Comparison of ENCODE assay signal across 8 mouse cellular contexts in genomic region chr3:101506970-101507702, GRCm38 (mm10).
DNase-seq lines count a peak whose midpoint lies in the region; ATAC-seq lines count a peak whose summit lies in the region.
"Had no signal": no experiment of that assay in that cellular context is flagged by ENCODE, and none has a peak within 500 bp of the region (broad histone marks: within the 10 kb centered on the region; RNA-seq: fewer than 3 reads in every experiment).

No protein-coding gene starts in this region.

- H3K4me2 ChIP-seq in lung, embryonic 16.5 days (ENCODE audit: low read depth, low read length) = peak overlapping the region; percentile 13
- H3K4me2 ChIP-seq in forebrain, embryonic 13.5 days = no peak overlapping the region
- H3K4me2 ChIP-seq: limb, embryonic 15.5 days had no signal

- H3K9me3 ChIP-seq in embryonic facial prominence, embryonic 10.5 days = peaks cover 8% of the 10 kb centered on the region
- no peaks in the 10 kb centered on the region for H3K9me3 ChIP-seq in lung, embryonic 16.5 days (ENCODE audit: control insufficient read depth, low read length)
- H3K9me3 ChIP-seq in forebrain, embryonic 13.5 days (replicated peaks) = 0 out of 2 replicates have a peak, but pooled peaks cover 5% of the 10 kb centered on the region
- H3K9me3 ChIP-seq: limb, embryonic 15.5 days had no signal

- ATAC-seq in lung, embryonic 16.5 days (ENCODE audit: low read depth) = peak; percentile 59
- ATAC-seq in forebrain, embryonic 13.5 days = no peak
- ATAC-seq in activated CD4-positive, CD25-positive, alpha-beta regulatory T cell, adult 4 months = no peak

- H3K4me3 ChIP-seq in embryonic facial prominence, embryonic 10.5 days = no peak overlapping the region
- no peak overlapping the region for H3K4me3 ChIP-seq in lung, embryonic 16.5 days (ENCODE audit: low read length)
- H3K4me3 ChIP-seq in forebrain, embryonic 13.5 days = no peak overlapping the region
- H3K4me3 ChIP-seq: limb, embryonic 15.5 days had no signal

- peaks cover 34% of the 10 kb centered on the region for H3K4me1 ChIP-seq in embryonic facial prominence, embryonic 10.5 days
- H3K4me1 ChIP-seq in lung, embryonic 16.5 days (replicated peaks; ENCODE audit: control insufficient read depth, insufficient read depth, low read length) = peaks cover 21% of the 10 kb centered on the region
- peaks cover 8% of the 10 kb centered on the region for H3K4me1 ChIP-seq in forebrain, embryonic 13.5 days

- H3K27ac ChIP-seq in embryonic facial prominence, embryonic 10.5 days (replicated peaks) = peak overlapping the region; percentile 78
- peak overlapping the region; percentile 61 for H3K27ac ChIP-seq in lung, embryonic 16.5 days (ENCODE audit: low read length)
- no peak overlapping the region for H3K27ac ChIP-seq in forebrain, embryonic 13.5 days

- H3K36me3 ChIP-seq in embryonic facial prominence, embryonic 10.5 days (replicated peaks) = no peaks in the 10 kb centered on the region
- H3K36me3 ChIP-seq in lung, embryonic 16.5 days (ENCODE audit: control insufficient read depth, insufficient read depth, low read length) = no peaks in the 10 kb centered on the region
- no peaks in the 10 kb centered on the region for H3K36me3 ChIP-seq in forebrain, embryonic 13.5 days (ENCODE audit: poor library complexity, severe bottlenecking)
- H3K36me3 ChIP-seq: limb, embryonic 15.5 days had no signal

- DNase-seq in adrenal gland, adult 8-10 months = peak; percentile 87
- DNase-seq in embryonic facial prominence, embryonic 10.5 days (ENCODE audit: low spot score) = no peak
- DNase-seq in kidney, adult 11 months = peak; percentile 84
- no peak for DNase-seq in right cerebral cortex, adult 2 months (ENCODE audit: low spot score in 2 of 2)

- WGBS in embryonic facial prominence, embryonic 10.5 days = 60% methylated on average over 14 of the region's 14 CpGs
- 11% methylated on average over 14 of the region's 14 CpGs for WGBS in lung, embryonic 16.5 days
- WGBS in forebrain, embryonic 13.5 days = 78% methylated on average over 14 of the region's 14 CpGs

- peaks cover 32% of the 10 kb centered on the region for H3K27me3 ChIP-seq in embryonic facial prominence, embryonic 10.5 days (replicated peaks; ENCODE audit: low read depth, poor library complexity, severe bottlenecking)
- no peaks in the 10 kb centered on the region for H3K27me3 ChIP-seq in lung, embryonic 16.5 days (ENCODE audit: control insufficient read depth, insufficient read depth, low read depth, low read length)
- no peaks in the 10 kb centered on the region for H3K27me3 ChIP-seq in forebrain, embryonic 13.5 days
- H3K27me3 ChIP-seq: limb, embryonic 15.5 days had no signal

- H3K9ac ChIP-seq in lung, embryonic 16.5 days (ENCODE audit: low read length) = no peak overlapping the region
- no peak overlapping the region for H3K9ac ChIP-seq in forebrain, embryonic 13.5 days
- H3K9ac ChIP-seq: limb, embryonic 15.5 days had no signal

Comparison
In these comparisons a context has a peak if more than half of its experiments do, and no peak if none do; other contexts are left out.
1. DNase-seq: peak in adrenal gland, adult 8-10 months (single experiment) and kidney, adult 11 months (single experiment); none in embryonic facial prominence, embryonic 10.5 days (single experiment) and right cerebral cortex, adult 2 months (0 of 2).